Mouse (Mus musculus): ENCODE measurements around the gene Mlycd. TPM values are rescaled to one million over a fixed set of nuclear protein-coding genes. Genes with fewer than 3 reads are reported as not detected.

Mlycd gene
- total RNA-seq, 2 experiments from 2014 or later = 27.1 to 28.1 TPM

GRCm38 (mm10) chr8:119430250-119430649 is 35.6 kb downstream of the Mlycd start:
- DNase-seq (ENCODE audit: low spot score in 2 of 2) = no peak

GRCm38 (mm10) chr8:119430690-119431089 is 36.0 kb downstream of the Mlycd start:
- no peak for DNase-seq (ENCODE audit: low spot score in 2 of 2)

GRCm38 (mm10) chr8:119432372-119432771 is 37.7 kb downstream of the Mlycd start:
- DNase-seq (ENCODE audit: low spot score in 2 of 2) = no peak

GRCm38 (mm10) chr8:119433582-119434174 is 39.0 kb downstream of the Mlycd start, which contains the start of gene Osgin1:
Gene Osgin1 (plus strand): TSS chr8:119434124.
- DNase-seq (ENCODE audit: low spot score in 2 of 2) = no peak

GRCm38 (mm10) chr8:119434569-119434968 is 39.9 kb downstream of the Mlycd start:
- no peak for DNase-seq (ENCODE audit: low spot score in 2 of 2)

- DNase-seq (ENCODE audit: low spot score in 2 of 2) = no peak
Observed at GRCm38 (mm10) chr8:119435527-119435926, 40.8 kb downstream of the Mlycd start.

- DNase-seq (ENCODE audit: low spot score in 2 of 2) = no peak
Observed at GRCm38 (mm10) chr8:119436331-119436730, 41.7 kb downstream of the Mlycd start.

- no peak for DNase-seq (ENCODE audit: low spot score in 2 of 2)
Observed at GRCm38 (mm10) chr8:119436933-119437332, 42.3 kb downstream of the Mlycd start.

- no peak for DNase-seq (ENCODE audit: low spot score in 2 of 2)
Observed at GRCm38 (mm10) chr8:119437506-119437905, 42.8 kb downstream of the Mlycd start.

GRCm38 (mm10) chr8:119438876-119439275 is 44.2 kb downstream of the Mlycd start:
- DNase-seq (ENCODE audit: low spot score in 2 of 2) = no peak

GRCm38 (mm10) chr8:119439424-119439823 is 44.7 kb downstream of the Mlycd start:
- DNase-seq (ENCODE audit: low spot score in 2 of 2) = no peak

- no peak for DNase-seq (ENCODE audit: low spot score in 2 of 2)
Observed at GRCm38 (mm10) chr8:119439893-119440249, 45.2 kb downstream of the Mlycd start.

- peak; percentile 55 to 57 for DNase-seq (ENCODE audit: low spot score in 2 of 2)
Observed at GRCm38 (mm10) chr8:119440250-119440951, 45.7 kb downstream of the Mlycd start.

- DNase-seq (ENCODE audit: low spot score in 2 of 2) = no peak
Observed at GRCm38 (mm10) chr8:119440952-119441270, 46.2 kb downstream of the Mlycd start.

- no peak for DNase-seq (ENCODE audit: low spot score in 2 of 2)
Observed at GRCm38 (mm10) chr8:119442013-119442412, 47.3 kb downstream of the Mlycd start.

- no peak for DNase-seq (ENCODE audit: low spot score in 2 of 2)
Observed at GRCm38 (mm10) chr8:119442970-119443369, 48.3 kb downstream of the Mlycd start.

GRCm38 (mm10) chr8:119446211-119446989 is 51.7 kb downstream of the Mlycd start, which contains the start of gene Necab2:
Gene Necab2 (plus strand): TSS chr8:119446719.
- peak; percentile 87 for DNase-seq (ENCODE audit: low spot score in 2 of 2)

GRCm38 (mm10) chr8:119446990-119447780 is 52.5 kb downstream of the Mlycd start:
- DNase-seq (ENCODE audit: low spot score in 2 of 2) = no peak

- DNase-seq (ENCODE audit: low spot score in 2 of 2) = no peak
Observed at GRCm38 (mm10) chr8:119447781-119448170, 53.1 kb downstream of the Mlycd start.

- DNase-seq (ENCODE audit: low spot score in 2 of 2) = peak; percentile 49 to 70
Observed at GRCm38 (mm10) chr8:119449627-119450026, 54.9 kb downstream of the Mlycd start.

GRCm38 (mm10) chr8:119451131-119451530 is 56.5 kb downstream of the Mlycd start:
- DNase-seq (ENCODE audit: low spot score in 2 of 2) = no peak
